Mouse (Mus musculus) G1E (cell line): ENCODE data around the gene Gas2l1.

Source experiments
- CTCF ChIP-seq: IDR thresholded peaks from 2 replicates; pipeline ENCODE4 v1.5.1; 2012; ENCODE audit warnings: low read depth, low read length, inconsistent platforms, mixed read lengths
- GATA1 ChIP-seq: IDR thresholded peaks from 2 replicates; pipeline ENCODE4 v1.6.1; 2012; ENCODE audit warnings: borderline replicate concordance, low read length, inconsistent platforms, mixed read lengths

DNA sequence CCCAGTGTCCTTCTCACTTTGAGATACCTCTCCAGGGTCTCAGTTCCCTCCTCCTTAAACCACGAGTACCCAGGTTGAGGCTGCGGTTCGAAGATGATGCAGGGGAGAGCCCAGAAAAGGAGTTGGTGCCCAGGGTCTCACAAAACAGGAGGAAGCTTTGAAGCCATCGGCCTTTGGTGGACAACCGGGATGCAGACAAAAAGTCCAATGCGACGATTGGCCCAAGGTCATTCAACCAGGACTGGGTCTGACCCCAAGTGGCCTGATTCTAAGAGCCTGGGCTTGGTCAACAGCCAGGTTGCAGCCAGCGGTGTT is 7.6 kb downstream of the Gas2l1 start:
- TF ChIP-seq CTCF (no peak), GATA1 (no peak)
